Mouse (Mus musculus) yolk sac, embryonic 10.5 days (tissue): ENCODE results near the gene Tbc1d9.
"Not testable (repeated sequence)": the region's sequence is repeated elsewhere in the genome, so short reads cannot be mapped to it uniquely, and the experiment has no call there.

Experiments
- DNase-seq: peaks from one replicate; pipeline ENCODE4 v3.0.0-alpha.2; 2017; ENCODE audit warnings: low spot score

The Tbc1d9 gene

GRCm38 (mm10) chr8:83233099-83233498, 67.9 kb downstream of the Tbc1d9 start:
- no peak for DNase-seq

GRCm38 (mm10) chr8:83239341-83239740, 74.2 kb downstream of the Tbc1d9 start:
- DNase-seq, result no peak

- no peak for DNase-seq
These were observed 79.0 kb downstream of the Tbc1d9 start for GRCm38 (mm10) chr8:83244151-83244550.

GRCm38 (mm10) chr8:83250858-83251257, 85.7 kb downstream of the Tbc1d9 start:
- no peak for DNase-seq

- no peak for DNase-seq
These were observed 86.5 kb downstream of the Tbc1d9 start for GRCm38 (mm10) chr8:83251362-83252246.

GRCm38 (mm10) chr8:83252791-83253190, 87.6 kb downstream of the Tbc1d9 start:
- DNase-seq, result no peak

- DNase-seq, result no peak
These were observed 92.5 kb downstream of the Tbc1d9 start for GRCm38 (mm10) chr8:83257631-83258030.

GRCm38 (mm10) chr8:83260418-83261215, 95.5 kb downstream of the Tbc1d9 start:
- peak; percentile 42 for DNase-seq

GRCm38 (mm10) chr8:83271172-83271571, 106.0 kb downstream of the Tbc1d9 start:
- DNase-seq, result no peak

GRCm38 (mm10) chr8:83272464-83272863, 107.3 kb downstream of the Tbc1d9 start:
- DNase-seq, result no peak

GRCm38 (mm10) chr8:83274470-83274869, 109.3 kb downstream of the Tbc1d9 start:
- DNase-seq, result no peak

- DNase-seq, result no peak
These were observed 113.3 kb downstream of the Tbc1d9 start for GRCm38 (mm10) chr8:83278431-83278830.

GRCm38 (mm10) chr8:83285391-83285790, 120.2 kb downstream of the Tbc1d9 start:
- DNase-seq, result no peak

- DNase-seq, result no peak
These were observed 125.0 kb downstream of the Tbc1d9 start, which contains the start of gene Ucp1 for GRCm38 (mm10) chr8:83290176-83290575. Gene Ucp1, plus strand, starts transcription at chr8:83290352.

- DNase-seq, result no peak
These were observed 132.2 kb downstream of the Tbc1d9 start for GRCm38 (mm10) chr8:83297375-83297774.

GRCm38 (mm10) chr8:83300135-83300534, 135.0 kb downstream of the Tbc1d9 start:
- DNase-seq, result no peak

- DNase-seq, result no peak
These were observed 139.8 kb downstream of the Tbc1d9 start for GRCm38 (mm10) chr8:83304946-83305345.

GRCm38 (mm10) chr8:83309836-83310235, 144.7 kb downstream of the Tbc1d9 start:
- DNase-seq, result no peak

GRCm38 (mm10) chr8:83315084-83315483, 149.9 kb downstream of the Tbc1d9 start:
- not testable (repeated sequence) for DNase-seq

- DNase-seq, result no peak
These were observed 150.5 kb downstream of the Tbc1d9 start for GRCm38 (mm10) chr8:83315691-83316090.

- DNase-seq, result no peak
These were observed 155.4 kb downstream of the Tbc1d9 start for GRCm38 (mm10) chr8:83320543-83320942.

GRCm38 (mm10) chr8:83322374-83322773, 157.2 kb downstream of the Tbc1d9 start:
- no peak for DNase-seq
